Mouse (Mus musculus): ENCODE measurements around the gene Fras1. TPM values are rescaled to one million over a fixed set of nuclear protein-coding genes. Genes with fewer than 3 reads are reported as not detected.

Gene Fras1
- 0.29 and 0.56 TPM in 2 replicates for polyA plus RNA-seq (2012; rRNA removed)

- H3K4me1 ChIP-seq (ENCODE audit: control insufficient read depth, insufficient read depth, insufficient read length, low read length), result peaks cover 3% of the 10 kb centered on the region; the same call in 1 of the 2 replicates
- H3K27ac ChIP-seq (ENCODE audit: insufficient read depth, low read depth, low read length), result no peak within 1 kb of the TSS
- WGBS, result 4% methylated on average over 16 of the region's 16 CpGs
- TF ChIP-seq POLR2A (IDR thresholded peaks at IDR 0.05; ENCODE audit: low read depth, low read length) (no peak), CTCF (IDR thresholded peaks at IDR 0.05; ENCODE audit: extremely low read depth, insufficient read length, insufficient replicate concordance, low read depth, low read length) (no peak)
- no peaks in the 10 kb centered on the region for H3K36me3 ChIP-seq (ENCODE audit: control insufficient read depth, insufficient read depth, low read length)
- 0 out of 2 replicates have a peak, but pooled peaks cover 2% of the 10 kb centered on the region for H3K27me3 ChIP-seq (ENCODE audit: control insufficient read depth, insufficient read depth, low read length)
- peak within 1 kb of the TSS; percentile 59 for H3K4me3 ChIP-seq (ENCODE audit: low read depth, low read length)
Measured at GRCm38 (mm10) chr5:96373567-96373985, at the start of gene Fras1. Gene Fras1 (plus strand): TSS chr5:96373955.

GRCm38 (mm10) chr5:96331048-96331737 is 42.6 kb upstream of the Fras1 start:
- H3K4me3 ChIP-seq (ENCODE audit: low read depth, low read length), result no peak overlapping the region
- WGBS, result 64% methylated on average over 25 of the region's 25 CpGs
- H3K4me1 ChIP-seq (ENCODE audit: control insufficient read depth, insufficient read depth, insufficient read length, low read length), result no peaks in the 10 kb centered on the region
- TF ChIP-seq CTCF (IDR thresholded peaks at IDR 0.05; ENCODE audit: extremely low read depth, insufficient read length, insufficient replicate concordance, low read depth, low read length) (no peak), POLR2A (IDR thresholded peaks at IDR 0.05; ENCODE audit: low read depth, low read length) (no peak)
- no peaks in the 10 kb centered on the region for H3K27me3 ChIP-seq (ENCODE audit: control insufficient read depth, insufficient read depth, low read length)
- no peaks in the 10 kb centered on the region for H3K36me3 ChIP-seq (ENCODE audit: control insufficient read depth, insufficient read depth, low read length)
- no peak overlapping the region for H3K27ac ChIP-seq (ENCODE audit: insufficient read depth, low read depth, low read length)

DNA sequence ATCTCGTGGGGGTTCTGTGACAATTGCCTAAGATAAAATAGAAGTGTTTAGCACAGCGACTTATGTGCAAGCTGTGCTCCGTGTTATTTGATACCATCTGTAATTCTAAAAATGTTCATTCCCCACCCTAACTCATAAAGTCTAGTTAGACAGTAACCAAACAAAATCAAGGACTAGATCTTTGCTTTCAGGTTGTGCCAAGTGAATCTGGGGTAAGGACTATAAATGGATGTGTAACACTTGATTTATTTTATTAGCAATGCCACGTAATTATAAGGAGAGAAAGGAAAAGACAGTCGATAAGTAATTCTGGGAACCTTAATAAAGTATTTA is 42.1 kb upstream of the Fras1 start:
- WGBS, result 23% methylated on average over 5 of the region's 5 CpGs

GRCm38 (mm10) chr5:96333963-96334362 is 39.8 kb upstream of the Fras1 start:
- 42% methylated on average over 3 of the region's 3 CpGs for WGBS
- H3K27ac ChIP-seq (ENCODE audit: insufficient read depth, low read depth, low read length), result no peak overlapping the region
- no peaks in the 10 kb centered on the region for H3K4me1 ChIP-seq (ENCODE audit: control insufficient read depth, insufficient read depth, insufficient read length, low read length)
- TF ChIP-seq POLR2A (IDR thresholded peaks at IDR 0.05; ENCODE audit: low read depth, low read length) (no peak), CTCF (IDR thresholded peaks at IDR 0.05; ENCODE audit: extremely low read depth, insufficient read length, insufficient replicate concordance, low read depth, low read length) (peak; percentile 26; the same call in 1 of the 2 replicates)
- no peaks in the 10 kb centered on the region for H3K27me3 ChIP-seq (ENCODE audit: control insufficient read depth, insufficient read depth, low read length)
- no peaks in the 10 kb centered on the region for H3K36me3 ChIP-seq (ENCODE audit: control insufficient read depth, insufficient read depth, low read length)
- no peak overlapping the region for H3K4me3 ChIP-seq (ENCODE audit: low read depth, low read length)

More for the DNA sequence above, 42.1 kb upstream of the Fras1 start:
- no peak overlapping the region for H3K27ac ChIP-seq (ENCODE audit: insufficient read depth, low read depth, low read length)
- no peaks in the 10 kb centered on the region for H3K27me3 ChIP-seq (ENCODE audit: control insufficient read depth, insufficient read depth, low read length)
- no peaks in the 10 kb centered on the region for H3K4me1 ChIP-seq (ENCODE audit: control insufficient read depth, insufficient read depth, insufficient read length, low read length)
- H3K4me3 ChIP-seq (ENCODE audit: low read depth, low read length), result no peak overlapping the region
- TF ChIP-seq CTCF (IDR thresholded peaks at IDR 0.05; ENCODE audit: extremely low read depth, insufficient read length, insufficient replicate concordance, low read depth, low read length) (no peak), POLR2A (IDR thresholded peaks at IDR 0.05; ENCODE audit: low read depth, low read length) (no peak)
- H3K36me3 ChIP-seq (ENCODE audit: control insufficient read depth, insufficient read depth, low read length), result no peaks in the 10 kb centered on the region

GRCm38 (mm10) chr5:96340564-96340963 is 33.2 kb upstream of the Fras1 start:
- no peaks in the 10 kb centered on the region for H3K27me3 ChIP-seq (ENCODE audit: control insufficient read depth, insufficient read depth, low read length)
- H3K27ac ChIP-seq (ENCODE audit: insufficient read depth, low read depth, low read length), result no peak overlapping the region
- WGBS, result 91% methylated on average over 6 of the region's 6 CpGs
- H3K36me3 ChIP-seq (ENCODE audit: control insufficient read depth, insufficient read depth, low read length), result no peaks in the 10 kb centered on the region
- no peaks in the 10 kb centered on the region for H3K4me1 ChIP-seq (ENCODE audit: control insufficient read depth, insufficient read depth, insufficient read length, low read length)
- no peak for TF ChIP-seq CTCF (IDR thresholded peaks at IDR 0.05; ENCODE audit: extremely low read depth, insufficient read length, insufficient replicate concordance, low read depth, low read length)
- TF ChIP-seq POLR2A (IDR thresholded peaks at IDR 0.05; ENCODE audit: low read depth, low read length), result no peak
- H3K4me3 ChIP-seq (ENCODE audit: low read depth, low read length), result no peak overlapping the region

- H3K27me3 ChIP-seq (ENCODE audit: control insufficient read depth, insufficient read depth, low read length), result no peaks in the 10 kb centered on the region
- H3K4me1 ChIP-seq (ENCODE audit: control insufficient read depth, insufficient read depth, insufficient read length, low read length), result no peaks in the 10 kb centered on the region
- no peak overlapping the region for H3K4me3 ChIP-seq (ENCODE audit: low read depth, low read length)
- 57% methylated on average over 2 of the region's 2 CpGs for WGBS
- no peaks in the 10 kb centered on the region for H3K36me3 ChIP-seq (ENCODE audit: control insufficient read depth, insufficient read depth, low read length)
- TF ChIP-seq POLR2A (IDR thresholded peaks at IDR 0.05; ENCODE audit: low read depth, low read length) (no peak), CTCF (IDR thresholded peaks at IDR 0.05; ENCODE audit: extremely low read depth, insufficient read length, insufficient replicate concordance, low read depth, low read length) (no peak)
- no peak overlapping the region for H3K27ac ChIP-seq (ENCODE audit: insufficient read depth, low read depth, low read length)
Measured at GRCm38 (mm10) chr5:96344983-96345382, 28.8 kb upstream of the Fras1 start.

GRCm38 (mm10) chr5:96351963-96352362 is 21.8 kb upstream of the Fras1 start:
- Histone ChIP-seq H3K27me3 (ENCODE audit: control insufficient read depth, insufficient read depth, low read length) (no peaks in the 10 kb centered on the region), H3K4me1 (ENCODE audit: control insufficient read depth, insufficient read depth, insufficient read length, low read length) (no peaks in the 10 kb centered on the region), H3K4me3 (ENCODE audit: low read depth, low read length) (no peak overlapping the region), H3K27ac (ENCODE audit: insufficient read depth, low read depth, low read length) (no peak overlapping the region), H3K36me3 (ENCODE audit: control insufficient read depth, insufficient read depth, low read length) (no peaks in the 10 kb centered on the region)
- TF ChIP-seq CTCF (IDR thresholded peaks at IDR 0.05; ENCODE audit: extremely low read depth, insufficient read length, insufficient replicate concordance, low read depth, low read length), result peak; percentile 53; the same call in 1 of the 2 replicates
- no peak for TF ChIP-seq POLR2A (IDR thresholded peaks at IDR 0.05; ENCODE audit: low read depth, low read length)
